ENCODE assay signal across 20 mouse cellular contexts in genomic region chr7:130662869-130663268, GRCm38 (mm10).
DNase-seq lines count a peak whose midpoint lies in the region; ATAC-seq and TF ChIP-seq lines count a peak whose summit lies in the region.
"Had no signal": no experiment of that assay in that cellular context is flagged by ENCODE, and none has a peak within 500 bp of the region (broad histone marks: within the 10 kb centered on the region; RNA-seq: fewer than 3 reads in every experiment).

No protein-coding gene starts in this region.

- no peak for DNase-seq in gastrocnemius, adult 2 months
- no peak for DNase-seq in gastrocnemius, postnatal 25 days
- DNase-seq in heart, postnatal 4 days = peak; percentile 41
- DNase-seq in heart, postnatal 14 days = no peak
- peak; percentile 63 for DNase-seq in MN1 (ENCODE audit: low spot score)
- DNase-seq in limb, embryonic 14.5 days (ENCODE audit: low spot score) = no peak
- DNase-seq in kidney, adult 9 months = no peak
- DNase-seq: cerebellum, adult 2 months; cerebellum, postnatal 36 days; gastrocnemius, postnatal 36 days; kidney, adult 18-20 months; kidney, postnatal 10 days; lung, embryonic 14.5 days; lung, postnatal 4 days; right cerebral cortex, postnatal 4 days; thymus, postnatal 25 days had no signal

- no peaks in the 10 kb centered on the region for H3K9me3 ChIP-seq in limb, embryonic 14.5 days (ENCODE audit: control insufficient read depth, low read length)
- H3K9me3 ChIP-seq: forebrain, embryonic 15.5 days; liver, embryonic 12.5 days had no signal

- ATAC-seq in limb, embryonic 14.5 days (ENCODE audit: low FRiP score, low read depth) = peak; percentile 30; the same call in 1 of the 2 replicates
- ATAC-seq: forebrain, embryonic 15.5 days; hindbrain, postnatal 0 days; liver, embryonic 12.5 days had no signal

- intact Hi-C loops in gastrocnemius, adult 2 months (cut with DNase I) = no loop called here
- intact Hi-C loops in heart, postnatal 14 days (cut with DNase I) = no loop called here

- peaks cover 6% of the 10 kb centered on the region; the same call in 1 of the 2 replicates for H3K36me3 ChIP-seq in limb, embryonic 14.5 days (ENCODE audit: control insufficient read depth, insufficient read depth, low read length)
- H3K36me3 ChIP-seq: forebrain, embryonic 15.5 days had no signal

- TF ChIP-seq CTCF in gastrocnemius, adult 2 months (IDR thresholded peaks at IDR 0.05) = no peak

- WGBS in limb, embryonic 14.5 days = 60% methylated on average over 4 of the region's 4 CpGs

- no peak overlapping the region for H3K4me3 ChIP-seq in gastrocnemius, adult 2 months
- H3K4me3 ChIP-seq in limb, embryonic 14.5 days (replicated peaks; ENCODE audit: low read length) = no peak overlapping the region
- H3K4me3 ChIP-seq: erythroblast, embryonic 14.5 days; forebrain, embryonic 15.5 days; liver, embryonic 12.5 days had no signal

- H3K4me1 ChIP-seq in limb, embryonic 14.5 days (ENCODE audit: control insufficient read depth, insufficient read depth, low read length) = no peaks in the 10 kb centered on the region
- H3K4me1 ChIP-seq: forebrain, embryonic 15.5 days; liver, embryonic 12.5 days had no signal

- no peak overlapping the region for H3K9ac ChIP-seq in limb, embryonic 14.5 days (ENCODE audit: low read depth, low read length, severe bottlenecking)
- H3K9ac ChIP-seq: forebrain, embryonic 15.5 days; liver, embryonic 12.5 days; lung, embryonic 14.5 days had no signal

- no peak overlapping the region for H3K4me2 ChIP-seq in limb, embryonic 14.5 days (replicated peaks; ENCODE audit: low read depth, low read length, severe bottlenecking)
- H3K4me2 ChIP-seq: forebrain, embryonic 15.5 days; liver, embryonic 12.5 days; lung, embryonic 14.5 days had no signal

- H3K27ac ChIP-seq in gastrocnemius, adult 2 months = peak overlapping the region; percentile 64
- H3K27ac ChIP-seq in limb, embryonic 14.5 days (replicated peaks; ENCODE audit: low read depth, low read length) = no peak overlapping the region
- H3K27ac ChIP-seq: forebrain, embryonic 15.5 days; hindbrain, postnatal 0 days; liver, embryonic 12.5 days had no signal

- no peaks in the 10 kb centered on the region for H3K27me3 ChIP-seq in limb, embryonic 14.5 days (ENCODE audit: control insufficient read depth, insufficient read depth, low read length)
- H3K27me3 ChIP-seq: forebrain, embryonic 15.5 days; liver, embryonic 12.5 days had no signal

- no peak for TF ChIP-seq POLR2A in limb, embryonic 14.5 days (IDR thresholded peaks at IDR 0.05; ENCODE audit: borderline replicate concordance, extremely low read depth, insufficient read depth, insufficient read length)

Comparison
In these comparisons a context has a peak if more than half of its experiments do, and no peak if none do; other contexts are left out.
1. DNase-seq: peak in heart, postnatal 4 days (single experiment) and MN1 (single experiment); none in gastrocnemius, adult 2 months (single experiment), gastrocnemius, postnatal 25 days (single experiment), heart, postnatal 14 days (0 of 2), limb, embryonic 14.5 days (single experiment) and kidney, adult 9 months (single experiment).